Mouse (Mus musculus) heart, postnatal 0 days (tissue): ENCODE measurements at regions not wholly inside any gene's neighbourhood (a gene's known extent, or its start where the extent isn't known, plus 50 kb on each side); places are given as distances from the start of the nearest gene placed in this dataset.
A peak's percentile ranks its signal among the peaks of the same experiment; 100 is the strongest.

ENCODE experiments used
- ATAC-seq: fragments of 200-750 bp; cut with Nextera tagmentation; 2 replicates; pipeline ENCODE4 v1.8.0; 2017; ENCODE audit warnings: low read depth, moderate number of reproducible peaks, moderate library complexity; ENCODE audit not compliant: insufficient read depth
- DNase-seq: peaks from one replicate; pipeline ENCODE4 v3.0.0-alpha.2; 2016; ENCODE audit warnings: low spot score
- H3K27ac ChIP-seq: fragments of 300-500 bp; sonication (generic); 2 replicates; pipeline ENCODE4 v1.5.1; 2014; ENCODE audit warnings: low read depth, mild to moderate bottlenecking
- H3K27me3 ChIP-seq: fragments of 300-500 bp; sonication (generic); 2 replicates; pipeline ENCODE4 v1.6.1; 2014; ENCODE audit warnings: low read length, mixed read lengths; ENCODE audit not compliant: control insufficient read depth, insufficient read depth
- H3K36me3 ChIP-seq: fragments of 300-500 bp; sonication (generic); replicated peaks from 2 replicates; pipeline ENCODE4 v1.6.1; 2014; ENCODE audit warnings: low read length, mixed read lengths; ENCODE audit not compliant: control insufficient read depth, insufficient read depth
- H3K4me1 ChIP-seq: fragments of 300-500 bp; sonication (generic); 2 replicates; pipeline ENCODE4 v1.6.1; 2014; ENCODE audit warnings: antibody characterized with exemption; ENCODE audit not compliant: control insufficient read depth, insufficient read depth
- H3K4me2 ChIP-seq: fragments of 300-500 bp; sonication (generic); 2 replicates; pipeline ENCODE4 v1.6.1; 2014; ENCODE audit warnings: low read depth, mild to moderate bottlenecking, low read length, moderate library complexity
- H3K4me3 ChIP-seq: fragments of 300-500 bp; sonication (generic); 2 replicates; pipeline ENCODE4 v1.5.1; 2014; ENCODE audit warnings: low read depth, low read length
- H3K9ac ChIP-seq: fragments of 300-500 bp; sonication (generic); replicated peaks from 2 replicates; pipeline ENCODE4 v1.6.1; 2014; ENCODE audit warnings: low read depth, low read length, mixed read lengths
- H3K9me3 ChIP-seq: fragments of 300-500 bp; sonication (generic); replicated peaks from 2 replicates; pipeline ENCODE4 v1.6.1; 2016; ENCODE audit warnings: low read length; ENCODE audit not compliant: control insufficient read depth
- CTCF ChIP-seq: IDR thresholded peaks from 2 replicates; pipeline ENCODE4 v1.5.1; 2016; ENCODE audit warnings: antibody characterized with exemption, control low read depth, low read depth
- EP300 ChIP-seq: IDR thresholded peaks from 2 replicates; pipeline ENCODE4 v1.6.1; 2016; ENCODE audit warnings: antibody characterized with exemption, low read depth
- WGBS: fragments of 180-500 bp; shearing (Covaris S2); extraction: QIAGEN DNeasy Blood & Tissue Kit; methylation state at CpG from one replicate; pipeline ENCODE4 v1.1.7; 2014; 5-methylcytosine and 5-hydroxymethylcytosine counted together

- no peaks in the 10 kb centered on the region for H3K4me1 ChIP-seq
- peak; percentile 33 for ATAC-seq
- H3K27me3 ChIP-seq = peaks cover 23% of the 10 kb centered on the region
- H3K36me3 ChIP-seq = no peaks in the 10 kb centered on the region
- peak overlapping the region; percentile 95 for H3K4me2 ChIP-seq
- no peak overlapping the region for H3K27ac ChIP-seq
- no peak for TF ChIP-seq EP300
- no peak for TF ChIP-seq CTCF
- H3K9me3 ChIP-seq = no peaks in the 10 kb centered on the region
- no peak for DNase-seq
- H3K9ac ChIP-seq = no peak overlapping the region; the same call in 1 of the 2 replicates
- peak overlapping the region; percentile 58 for H3K4me3 ChIP-seq
- under 1% methylated on average over 53 of the region's 56 CpGs for WGBS
These were observed 2072.4 kb upstream of the Tenm3 start for GRCm38 (mm10) chr8:50915876-50916732.

DNA sequence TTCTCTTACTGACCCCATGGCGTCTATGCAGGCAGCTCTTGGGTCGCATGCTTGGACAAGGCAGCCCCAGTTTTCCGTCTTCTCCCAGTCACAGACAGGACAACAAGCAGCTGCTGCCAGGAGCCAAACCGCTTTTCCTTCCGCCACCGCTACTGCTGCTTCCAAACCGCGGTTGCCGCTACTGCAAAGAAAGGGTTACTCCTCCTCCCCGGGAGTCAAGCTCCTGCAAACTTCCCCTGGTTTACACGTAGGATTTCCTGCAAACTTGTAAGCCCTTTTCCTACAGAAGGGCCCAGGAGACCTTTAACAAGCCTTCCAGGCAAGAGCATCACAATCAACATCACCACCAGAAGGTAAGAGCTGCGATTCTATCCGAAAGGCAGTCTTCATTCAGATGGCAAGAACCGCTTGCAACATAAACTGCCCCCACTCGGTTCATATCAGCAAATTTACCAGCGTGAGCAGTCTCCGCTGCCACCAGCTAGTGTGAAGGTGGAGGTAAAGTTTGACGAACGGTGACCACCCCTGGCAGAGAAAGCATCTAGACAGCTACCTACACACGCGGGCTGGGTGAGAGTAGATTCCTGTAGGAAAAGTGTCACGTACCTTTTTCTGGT, 2071.6 kb upstream of the Tenm3 start:
- no peaks in the 10 kb centered on the region for H3K4me1 ChIP-seq
- no peak overlapping the region; the same call in 1 of the 2 replicates for H3K9ac ChIP-seq
- no peak overlapping the region for H3K27ac ChIP-seq
- H3K4me3 ChIP-seq = peak overlapping the region; percentile 58
- H3K9me3 ChIP-seq = no peaks in the 10 kb centered on the region
- 1% methylated on average over 22 of the region's 22 CpGs for WGBS
- H3K4me2 ChIP-seq = peak overlapping the region; percentile 95
- ATAC-seq = no peak
- no peaks in the 10 kb centered on the region for H3K36me3 ChIP-seq
- H3K27me3 ChIP-seq = peaks cover 23% of the 10 kb centered on the region
- TF ChIP-seq EP300 (no peak), CTCF (no peak)
- no peak for DNase-seq

- WGBS = 18% methylated on average over 7 of the region's 7 CpGs
- H3K9ac ChIP-seq = no peak overlapping the region
- ATAC-seq = no peak
- DNase-seq = no peak
- peak overlapping the region; percentile 58; the same call in 1 of the 2 replicates for H3K4me3 ChIP-seq
- no peak for TF ChIP-seq EP300
- no peak for TF ChIP-seq CTCF
- no peaks in the 10 kb centered on the region for H3K4me1 ChIP-seq
- H3K4me2 ChIP-seq = peak overlapping the region; percentile 95
- no peak overlapping the region for H3K27ac ChIP-seq
- H3K9me3 ChIP-seq = no peaks in the 10 kb centered on the region
- H3K36me3 ChIP-seq = no peaks in the 10 kb centered on the region
- H3K27me3 ChIP-seq = peaks cover 23% of the 10 kb centered on the region
These were observed 2070.9 kb upstream of the Tenm3 start for GRCm38 (mm10) chr8:50914615-50915014.

DNA sequence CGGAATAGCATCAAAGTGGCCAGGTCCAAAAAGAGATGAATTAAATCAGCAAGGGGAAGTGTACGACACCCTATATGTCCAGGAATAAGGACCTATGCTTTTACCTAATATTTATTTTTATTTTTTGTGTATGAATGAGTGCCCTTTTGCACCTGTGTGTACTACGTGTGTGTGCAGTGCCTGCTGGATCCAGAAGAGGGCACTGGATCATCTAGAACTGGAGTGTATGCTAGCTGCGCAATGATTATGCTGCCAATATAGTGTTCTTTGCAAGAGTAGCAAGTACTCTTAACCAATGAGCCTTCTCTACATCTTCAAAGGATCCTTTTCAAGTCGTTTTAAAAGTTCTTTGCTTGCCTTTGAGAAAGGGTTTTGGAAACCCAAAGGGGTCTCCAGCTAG, 2034.4 kb upstream of the Tenm3 start:
- no peak overlapping the region for H3K4me3 ChIP-seq
- no peak for ATAC-seq
- H3K9me3 ChIP-seq = no peaks in the 10 kb centered on the region
- WGBS = 80% methylated on average over 5 of the region's 5 CpGs
- no peaks in the 10 kb centered on the region for H3K27me3 ChIP-seq
- H3K36me3 ChIP-seq = no peaks in the 10 kb centered on the region
- H3K4me1 ChIP-seq = no peaks in the 10 kb centered on the region
- no peak for TF ChIP-seq EP300
- TF ChIP-seq CTCF = no peak
- no peak overlapping the region for H3K9ac ChIP-seq
- no peak for DNase-seq
- H3K27ac ChIP-seq = no peak overlapping the region
- no peak overlapping the region for H3K4me2 ChIP-seq
